Mouse (Mus musculus) left cerebral cortex, adult 11 months (tissue): Measurements from ENCODE around the gene Khdc1c.
A peak's percentile ranks its signal among the peaks of the same experiment; 100 is the strongest.
"Not testable (repeated sequence)": the region's sequence is repeated elsewhere in the genome, so short reads cannot be mapped to it uniquely, and the experiment has no call there.

Source experiments
- DNase-seq: peaks from one replicate; pipeline ENCODE4 v3.0.0; 2022; ENCODE audit warnings: low spot score

Khdc1c gene

GRCm38 (mm10) chr1:21368031-21368430 lies at the start of gene Khdc1c:
Khdc1c (plus strand) TSS chr1:21368331.
- DNase-seq, result not testable (repeated sequence)

- DNase-seq, result not testable (repeated sequence)
Measured at GRCm38 (mm10) chr1:21320271-21320670, 47.9 kb upstream of the Khdc1c start.

GRCm38 (mm10) chr1:21321656-21322055 lies 46.5 kb upstream of the Khdc1c start:
- no peak for DNase-seq

- no peak for DNase-seq
Measured at GRCm38 (mm10) chr1:21323996-21324574, 44.0 kb upstream of the Khdc1c start.

- DNase-seq, result no peak
Measured at GRCm38 (mm10) chr1:21324633-21325032, 43.5 kb upstream of the Khdc1c start.

- DNase-seq, result no peak
Measured at GRCm38 (mm10) chr1:21326733-21327132, 41.4 kb upstream of the Khdc1c start.

GRCm38 (mm10) chr1:21331161-21331560 lies 37.0 kb upstream of the Khdc1c start:
- not testable (repeated sequence) for DNase-seq

GRCm38 (mm10) chr1:21333222-21333973 lies 34.7 kb upstream of the Khdc1c start:
- DNase-seq, result no peak

- no peak for DNase-seq
Measured at GRCm38 (mm10) chr1:21335836-21336235, 32.3 kb upstream of the Khdc1c start.

- DNase-seq, result no peak
Measured at GRCm38 (mm10) chr1:21340745-21341144, 27.4 kb upstream of the Khdc1c start.

- DNase-seq, result peak; percentile 9
Measured at GRCm38 (mm10) chr1:21344253-21344652, 23.9 kb upstream of the Khdc1c start.

- DNase-seq, result not testable (repeated sequence)
Measured at GRCm38 (mm10) chr1:21344752-21345151, 23.4 kb upstream of the Khdc1c start.

GRCm38 (mm10) chr1:21349341-21349740 lies 18.8 kb upstream of the Khdc1c start, which contains the start of gene Khdc1a:
Khdc1a (plus strand) TSS chr1:21349641.
- DNase-seq, result no peak

- DNase-seq, result no peak
Measured at GRCm38 (mm10) chr1:21383256-21383655, 15.1 kb downstream of the Khdc1c start, which contains the start of gene Khdc1b. Khdc1b (plus strand) TSS chr1:21383556.

GRCm38 (mm10) chr1:21391138-21391671 lies 23.1 kb downstream of the Khdc1c start:
- DNase-seq, result no peak

- no peak for DNase-seq
Measured at GRCm38 (mm10) chr1:21402804-21403203, 34.7 kb downstream of the Khdc1c start.

GRCm38 (mm10) chr1:21407266-21407665 lies 39.1 kb downstream of the Khdc1c start:
- DNase-seq, result no peak

GRCm38 (mm10) chr1:21411331-21412196 lies 43.4 kb downstream of the Khdc1c start:
- peak; percentile 78 for DNase-seq

- DNase-seq, result no peak
Measured at GRCm38 (mm10) chr1:21412197-21412555, 44.0 kb downstream of the Khdc1c start.

GRCm38 (mm10) chr1:21419370-21419769 lies 51.2 kb downstream of the Khdc1c start:
- DNase-seq, result no peak
